Mouse (Mus musculus): ENCODE data around the gene Rpl14. TPM values are rescaled to one million over a fixed set of nuclear protein-coding genes. Genes with fewer than 3 reads are reported as not detected.

The Rpl14 gene
- total and polyA plus RNA-seq, 3 experiments, result 1,081 to 2,026 (median 1,346) TPM

- TF ChIP-seq IRF4 (IDR thresholded peaks at IDR 0.05; ENCODE audit: low read depth, low read length), result peak; percentile 39; the same call in 1 of the 2 replicates
- peak; percentile 73 for TF ChIP-seq MYC (IDR thresholded peaks at IDR 0.05; ENCODE audit: low read depth, low read length)
- TF ChIP-seq CTCF (conservative IDR thresholded peaks at IDR 0.05 in 1 of 2, IDR thresholded peaks at IDR 0.05 in 1 of 2; ENCODE audit: low read depth in 2 of 2, low read length in 2 of 2), result peak; percentile 37 to 95
- peak; percentile 72 for TF ChIP-seq ELF1 (IDR thresholded peaks at IDR 0.05; ENCODE audit: low read depth, low read length)
- no peak for TF ChIP-seq CHD1 (IDR thresholded peaks at IDR 0.05; ENCODE audit: low read depth, low read length)
- TF ChIP-seq ZNF384 (IDR thresholded peaks at IDR 0.05; ENCODE audit: low read depth, low read length), result no peak
- no peak for TF ChIP-seq USF2 (conservative IDR thresholded peaks at IDR 0.05; ENCODE audit: low read depth, low read length)
- TF ChIP-seq POLR2A (IDR thresholded peaks at IDR 0.05; ENCODE audit: low read depth, low read length), result peak; percentile 17; the same call in 1 of the 2 replicates
- TF ChIP-seq HCFC1 (IDR thresholded peaks at IDR 0.05; ENCODE audit: low read depth, low read length), result peak; percentile 44; the same call in 1 of the 2 replicates
- 0 out of 2 replicates have a peak, but pooled peaks have one; percentile 58 for TF ChIP-seq MAZ (IDR thresholded peaks at IDR 0.05; ENCODE audit: low read depth, low read length)
- no peak for TF ChIP-seq KAT2A (IDR thresholded peaks at IDR 0.05; ENCODE audit: insufficient replicate concordance, low read length)
- no peak for TF ChIP-seq ETS1 (conservative IDR thresholded peaks at IDR 0.05; ENCODE audit: low read depth, low read length)
- no peak for TF ChIP-seq E2F4 (IDR thresholded peaks at IDR 0.05; ENCODE audit: insufficient replicate concordance, low read depth, low read length)
These were observed 11.5 kb downstream of the Rpl14 start (continued) for GRCm38 (mm10) chr9:120582619-120583308.

DNA sequence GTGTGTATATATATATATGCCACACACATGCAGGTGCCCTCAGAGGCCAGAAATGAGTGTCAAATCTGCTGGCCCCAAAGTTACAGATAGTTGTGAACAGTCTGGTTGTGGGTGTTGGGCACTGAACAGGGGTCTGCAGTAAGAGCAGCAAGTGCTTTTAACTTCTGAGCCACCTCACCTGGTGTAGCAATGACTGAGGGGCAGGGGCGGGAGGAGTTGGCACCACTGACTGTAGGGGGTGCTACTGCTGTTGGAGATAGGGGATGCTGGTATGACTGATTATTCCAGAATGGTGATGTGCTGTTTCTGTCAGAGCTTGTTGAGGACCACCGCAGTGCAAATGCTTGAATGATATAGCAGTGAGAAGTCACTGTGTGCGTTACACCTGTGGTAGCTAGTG, 12.1 kb downstream of the Rpl14 start:
- DNase-seq (ENCODE audit: extremely low read depth), result no peak
- Histone ChIP-seq H3K4me3 (replicated peaks in 1 of 3; ENCODE audit: low read depth in 2 of 3, low read length in 2 of 3, poor library complexity in 1 of 3) (no peak overlapping the region), H3K27ac (ENCODE audit: insufficient read depth, low read depth) (no peak overlapping the region)

DNA sequence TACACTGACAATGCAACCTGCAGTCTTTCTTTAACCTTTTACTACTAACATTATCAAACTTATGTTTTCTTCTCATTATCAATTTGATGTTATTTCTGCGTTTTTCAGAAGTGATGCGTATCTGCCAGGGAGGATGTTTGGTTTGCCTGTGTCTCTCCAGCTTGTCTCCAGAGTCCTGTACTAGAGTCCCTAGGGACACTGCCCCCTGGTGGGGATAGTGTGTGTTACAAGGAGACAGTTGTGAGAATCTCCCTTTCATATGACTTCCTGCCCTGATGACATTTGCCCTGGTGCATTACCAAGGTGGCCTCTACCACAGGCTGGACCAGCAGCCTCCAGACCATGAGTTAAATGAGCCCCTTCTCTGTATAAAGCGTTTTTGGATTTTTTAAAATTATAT, 15.3 kb downstream of the Rpl14 start:
- H3K27ac ChIP-seq (ENCODE audit: insufficient read depth, low read depth), result no peak overlapping the region
- H3K79me2 ChIP-seq (replicated peaks; ENCODE audit: control insufficient read depth, extremely low read depth, insufficient read depth, poor library complexity, severe bottlenecking), result no peaks in the 10 kb centered on the region
- dilution Hi-C loops (cut with MboI; ENCODE audit: extremely low pct_ligation_motif_present, extremely low pct_unique_long_range_greater_than_20kb, low sequenced_read_pairs), result no loop called here
- no peaks in the 10 kb centered on the region for H3K27me3 ChIP-seq (replicated peaks)
- no peak overlapping the region for H3K9ac ChIP-seq (ENCODE audit: insufficient read depth, low read depth)
- in situ Hi-C loops (cut with MboI; ENCODE audit: low pct_ligation_motif_present, low pct_unique_long_range_greater_than_20kb, low sequenced_read_pairs), result no loop called here
- no peaks in the 10 kb centered on the region for H3K36me3 ChIP-seq (replicated peaks in 1 of 2; ENCODE audit: control insufficient read depth in 1 of 2, insufficient read depth in 1 of 2, low read length in 1 of 2)
- H3K9me3 ChIP-seq (replicated peaks; ENCODE audit: low read length), result no peaks in the 10 kb centered on the region
- H3K4me2 ChIP-seq (ENCODE audit: insufficient read depth, low read depth, poor library complexity, severe bottlenecking), result peak overlapping the region; percentile 32; the same call in 1 of the 2 replicates
- H3K4me3 ChIP-seq (replicated peaks in 1 of 3; ENCODE audit: low read depth in 2 of 3, low read length in 2 of 3, poor library complexity in 1 of 3), result no peak overlapping the region
- H3K4me1 ChIP-seq (ENCODE audit: control insufficient read depth in 1 of 2, insufficient read depth in 2 of 2), result peaks cover 7 to 25% of the 10 kb centered on the region in 2 experiments
- DNase-seq (ENCODE audit: extremely low read depth), result peak; percentile 89
- TF ChIP-seq JUN (IDR thresholded peaks at IDR 0.05; ENCODE audit: insufficient read depth, low read depth, low read length) (no peak), POLR2A (IDR thresholded peaks at IDR 0.05; ENCODE audit: low read depth, low read length) (no peak), SIN3A (IDR thresholded peaks at IDR 0.05; ENCODE audit: low read length) (0 out of 2 replicates have a peak, but pooled peaks have one; percentile 29), IRF4 (IDR thresholded peaks at IDR 0.05; ENCODE audit: low read depth, low read length) (peak; percentile 38; the same call in 1 of the 2 replicates), NELFE (IDR thresholded peaks at IDR 0.05; ENCODE audit: low read depth, low read length) (no peak; the same call in 1 of the 2 replicates), MAZ (IDR thresholded peaks at IDR 0.05; ENCODE audit: low read depth, low read length) (0 out of 2 replicates have a peak, but pooled peaks have one; percentile 57), RAD21 (IDR thresholded peaks at IDR 0.05; ENCODE audit: low read depth, low read length) (peak; percentile 29), HCFC1 (IDR thresholded peaks at IDR 0.05; ENCODE audit: low read depth, low read length) (no peak), MAX (IDR thresholded peaks at IDR 0.05; ENCODE audit: low read length) (no peak), ETS1 (conservative IDR thresholded peaks at IDR 0.05; ENCODE audit: low read depth, low read length) (no peak), CHD2 (IDR thresholded peaks at IDR 0.05; ENCODE audit: low read length) (no peak), E2F4 (IDR thresholded peaks at IDR 0.05; ENCODE audit: insufficient replicate concordance, low read depth, low read length) (no peak), MYC (IDR thresholded peaks at IDR 0.05; ENCODE audit: low read depth, low read length) (no peak), ZKSCAN1 (IDR thresholded peaks at IDR 0.05; ENCODE audit: borderline replicate concordance, low read depth, low read length) (no peak), TCF12 (IDR thresholded peaks at IDR 0.05; ENCODE audit: low read depth, low read length) (peak; percentile 34; the same call in 1 of the 2 replicates), MEF2A (IDR thresholded peaks at IDR 0.05; ENCODE audit: borderline replicate concordance, low read depth, low read length) (0 out of 2 replicates have a peak, but pooled peaks have one; percentile 27), RCOR1 (conservative IDR thresholded peaks at IDR 0.05; ENCODE audit: low read depth, low read length) (no peak), PAX5 (IDR thresholded peaks at IDR 0.05; ENCODE audit: low read length) (no peak), MAFK (IDR thresholded peaks at IDR 0.05; ENCODE audit: insufficient replicate concordance, low read length) (no peak), UBTF (IDR thresholded peaks at IDR 0.05; ENCODE audit: low read depth, low read length) (no peak)

More for the DNA sequence above, 12.1 kb downstream of the Rpl14 start:
- no peaks in the 10 kb centered on the region for H3K9me3 ChIP-seq (replicated peaks; ENCODE audit: low read length)
- no peaks in the 10 kb centered on the region for H3K36me3 ChIP-seq (replicated peaks in 1 of 2; ENCODE audit: control insufficient read depth in 1 of 2, insufficient read depth in 1 of 2, low read length in 1 of 2)
- peaks cover 14 to 33% of the 10 kb centered on the region in 2 experiments for H3K4me1 ChIP-seq (ENCODE audit: control insufficient read depth in 1 of 2, insufficient read depth in 2 of 2)
- dilution Hi-C loops (cut with MboI; ENCODE audit: extremely low pct_ligation_motif_present, extremely low pct_unique_long_range_greater_than_20kb, low sequenced_read_pairs), result no loop called here
- peak in 1 of 2 experiments; percentile 24; a peak in 1 of 4 replicates for TF ChIP-seq CTCF (conservative IDR thresholded peaks at IDR 0.05 in 1 of 2, IDR thresholded peaks at IDR 0.05 in 1 of 2; ENCODE audit: low read depth in 2 of 2, low read length in 2 of 2)
- TF ChIP-seq CHD1 (IDR thresholded peaks at IDR 0.05; ENCODE audit: low read depth, low read length), result no peak
- TF ChIP-seq MXI1 (IDR thresholded peaks at IDR 0.05; ENCODE audit: low read depth, low read length), result no peak
- no peak for TF ChIP-seq ZMIZ1 (IDR thresholded peaks at IDR 0.05; ENCODE audit: low read depth, low read length)
- in situ Hi-C loops (cut with MboI; ENCODE audit: low pct_ligation_motif_present, low pct_unique_long_range_greater_than_20kb, low sequenced_read_pairs), result no loop called here
- no peaks in the 10 kb centered on the region for H3K27me3 ChIP-seq (replicated peaks)
- H3K4me2 ChIP-seq (ENCODE audit: insufficient read depth, low read depth, poor library complexity, severe bottlenecking), result peak overlapping the region; percentile 75
- no peak overlapping the region for H3K9ac ChIP-seq (ENCODE audit: insufficient read depth, low read depth)
- H3K79me2 ChIP-seq (replicated peaks; ENCODE audit: control insufficient read depth, extremely low read depth, insufficient read depth, poor library complexity, severe bottlenecking), result no peaks in the 10 kb centered on the region
